Mouse (Mus musculus): Measurements from ENCODE around the gene Id1.

Id1 gene

DNA sequence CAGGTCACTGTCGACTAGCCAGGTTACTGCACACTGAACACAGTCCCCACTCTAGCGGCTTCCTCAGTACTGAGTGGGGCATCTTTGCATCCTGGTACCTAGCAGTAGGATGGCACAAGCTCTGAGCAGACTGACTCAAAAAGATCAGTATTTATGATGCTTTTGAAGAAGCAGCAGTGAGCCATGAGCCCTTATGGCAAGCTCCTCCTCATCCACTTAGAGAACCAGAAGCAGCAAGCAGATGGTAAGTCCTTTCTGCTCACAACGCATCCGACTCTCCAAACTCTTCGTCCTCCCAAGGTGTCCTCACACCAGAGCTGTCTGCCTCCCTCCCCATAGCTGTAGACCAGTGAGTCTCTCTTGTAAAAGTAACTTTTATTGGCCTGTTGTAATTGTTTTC lies 47.2 kb downstream of the Id1 start:
- no peak for DNase-seq (ENCODE audit: low spot score in 2 of 2)

DNA sequence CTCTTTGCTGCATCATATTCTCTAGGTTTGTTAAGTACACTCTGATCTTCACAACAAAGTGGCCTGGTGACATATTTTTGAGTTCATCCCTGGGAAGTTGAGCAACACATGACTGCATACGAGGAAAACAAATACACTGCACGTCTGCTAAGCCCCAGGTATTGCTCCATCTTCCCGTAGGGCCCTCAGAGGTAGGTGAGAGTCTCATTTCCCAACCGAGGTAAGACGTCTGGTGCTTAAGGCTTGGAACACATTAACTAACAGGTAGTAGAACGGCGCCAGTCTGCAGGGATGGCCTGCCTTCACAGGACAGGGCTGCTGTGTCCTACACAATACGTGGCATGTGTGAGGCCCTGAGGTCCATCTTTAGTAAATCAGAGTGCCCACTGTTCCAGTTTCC lies 48.6 kb downstream of the Id1 start:
- DNase-seq (ENCODE audit: low spot score in 2 of 2) = no peak

DNA sequence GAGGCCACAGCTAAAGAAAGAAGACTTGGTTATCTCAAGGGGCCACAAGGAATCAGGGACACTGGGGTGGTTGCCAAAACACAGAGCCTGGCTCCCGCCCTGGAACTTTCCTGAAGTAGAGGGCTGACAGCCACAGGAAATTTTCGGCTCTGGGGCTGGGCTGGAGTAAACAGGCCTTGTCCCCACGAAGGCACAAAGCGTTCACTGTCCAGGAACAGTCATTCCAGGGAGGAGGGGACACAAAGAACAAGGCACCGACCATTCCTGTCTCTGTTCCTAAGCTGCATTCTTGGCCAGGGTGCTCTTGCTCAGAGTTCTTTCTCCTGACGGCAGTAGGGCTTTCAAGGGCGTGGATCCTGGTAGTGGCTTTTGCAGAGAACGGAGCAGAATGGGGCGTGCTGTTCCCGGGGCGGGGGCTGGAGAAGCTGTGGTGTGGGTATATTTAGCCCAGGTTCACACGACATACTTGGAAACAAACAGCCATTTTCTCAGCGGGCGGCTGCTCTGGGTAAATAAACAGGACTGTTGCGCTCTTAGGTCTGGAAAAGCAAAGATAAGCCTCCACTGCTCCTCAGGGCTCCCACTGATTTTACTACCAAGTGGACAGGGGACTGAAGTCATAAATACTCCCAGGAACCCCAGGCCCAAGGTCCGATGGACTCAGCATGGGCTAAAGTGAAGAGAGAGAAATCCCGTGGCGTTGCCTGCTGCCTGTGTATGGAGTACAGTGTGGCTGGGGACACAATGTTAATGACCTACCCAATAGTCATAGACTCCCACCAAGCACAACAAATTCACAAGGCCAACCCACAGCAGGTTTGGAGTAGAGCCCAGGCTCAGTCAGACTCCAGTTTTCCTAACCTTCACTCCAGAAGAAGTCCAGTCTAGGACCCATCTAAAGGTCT lies 49.6 kb downstream of the Id1 start:
- DNase-seq (ENCODE audit: low spot score in 2 of 2) = peak; percentile 70 to 82

Measured in right cerebral cortex, adult 2 months (tissue).